Mouse (Mus musculus): Measurements from ENCODE around the gene Scimp. TPM values are rescaled to one million over a fixed set of nuclear protein-coding genes. Genes with fewer than 3 reads are reported as not detected.

Scimp gene
- polyA plus RNA-seq, 1 experiment from 2014 or later = 0.20 TPM

- Histone ChIP-seq H3K4me1 (ENCODE audit: insufficient read depth, low read length) (no peaks in the 10 kb centered on the region), H3K36me3 (ENCODE audit: insufficient read depth, low read length) (no peaks in the 10 kb centered on the region), H3K27me3 (ENCODE audit: insufficient read depth, low read length) (no peaks in the 10 kb centered on the region), H3K27ac (ENCODE audit: low read length) (no peak overlapping the region), H3K4me3 (ENCODE audit: low read length) (no peak overlapping the region), H3K9me3 (ENCODE audit: low read length) (no peaks in the 10 kb centered on the region), H3K4me2 (replicated peaks; ENCODE audit: low read depth, low read length) (no peak overlapping the region), H3K9ac (replicated peaks; ENCODE audit: low read length) (no peak overlapping the region)
- no peak for ATAC-seq (ENCODE audit: low FRiP score, low TSS enrichment)
- 90% methylated on average over 3 of the region's 3 CpGs for WGBS
Observed at GRCm38 (mm10) chr11:70741603-70742002, 70.8 kb downstream of the Scimp start.

Small RNAs within 50 kb of the gene (microRNA-seq; reads per million reads assigned to microRNA genes)
- gene Gm22760 = not detected

Other genes with a start within 250 kb of the Scimp start
- gene Mink1, start 249.7 kb downstream of the Scimp start, polyA plus RNA-seq (2015; fragmentation: Nextera tagmentation; extraction: Ambion mirVana) = 15.9 and 17.4 TPM in 2 replicates
- not detected in 2 replicates for gene 4930544D05Rik, start 196.7 kb downstream of the Scimp start, polyA plus RNA-seq (2015; fragmentation: Nextera tagmentation; extraction: Ambion mirVana)
- gene Chrne, start 193.4 kb downstream of the Scimp start, polyA plus RNA-seq (2015; fragmentation: Nextera tagmentation; extraction: Ambion mirVana) = 0.19 TPM in 1 of 2 replicates, not detected in the other
- 0.11 and 0.21 TPM in 2 replicates for gene Gp1ba, start 173.5 kb downstream of the Scimp start, polyA plus RNA-seq (2015; fragmentation: Nextera tagmentation; extraction: Ambion mirVana)
- 130 and 137 TPM in 2 replicates for gene Rnf167, start 165.4 kb downstream of the Scimp start, polyA plus RNA-seq (2015; fragmentation: Nextera tagmentation; extraction: Ambion mirVana)
- 229 and 235 TPM in 2 replicates for gene Slc25a11, start 165.1 kb downstream of the Scimp start, polyA plus RNA-seq (2015; fragmentation: Nextera tagmentation; extraction: Ambion mirVana)
- gene Pfn1, start 157.9 kb downstream of the Scimp start, polyA plus RNA-seq (2015; fragmentation: Nextera tagmentation; extraction: Ambion mirVana) = 1,671 and 1,948 TPM in 2 replicates
- gene Eno3, start 155.4 kb downstream of the Scimp start, polyA plus RNA-seq (2015; fragmentation: Nextera tagmentation; extraction: Ambion mirVana) = 23.1 and 28.0 TPM in 2 replicates
- gene Spag7, start 143.2 kb downstream of the Scimp start, polyA plus RNA-seq (2015; fragmentation: Nextera tagmentation; extraction: Ambion mirVana) = 206 and 209 TPM in 2 replicates
- gene Camta2, start 124.5 kb downstream of the Scimp start, polyA plus RNA-seq (2015; fragmentation: Nextera tagmentation; extraction: Ambion mirVana) = 12.7 and 17.0 TPM in 2 replicates
- 1.3 and 1.6 TPM in 2 replicates for gene Inca1, start 112.4 kb downstream of the Scimp start, polyA plus RNA-seq (2015; fragmentation: Nextera tagmentation; extraction: Ambion mirVana)
- 2.5 and 3.5 TPM in 2 replicates for gene Kif1c, start 112.0 kb downstream of the Scimp start, polyA plus RNA-seq (2015; fragmentation: Nextera tagmentation; extraction: Ambion mirVana)
- gene Zfp3, start 48.4 kb downstream of the Scimp start, polyA plus RNA-seq (2015; fragmentation: Nextera tagmentation; extraction: Ambion mirVana) = 8.6 and 8.7 TPM in 2 replicates
- 29.5 and 31.6 TPM in 2 replicates for gene Rabep1, start 32.2 kb upstream of the Scimp start, polyA plus RNA-seq (2015; fragmentation: Nextera tagmentation; extraction: Ambion mirVana)
- gene Nup88, start 157.4 kb upstream of the Scimp start, polyA plus RNA-seq (2015; fragmentation: Nextera tagmentation; extraction: Ambion mirVana) = 136 and 142 TPM in 2 replicates
- 70.7 and 83.0 TPM in 2 replicates for gene Rpain, start 157.6 kb upstream of the Scimp start, polyA plus RNA-seq (2015; fragmentation: Nextera tagmentation; extraction: Ambion mirVana)
- gene C1qbp, start 170.4 kb upstream of the Scimp start, polyA plus RNA-seq (2015; fragmentation: Nextera tagmentation; extraction: Ambion mirVana) = 277 and 287 TPM in 2 replicates
- 23.9 TPM in 2 replicates for gene Dhx33, start 191.9 kb upstream of the Scimp start, polyA plus RNA-seq (2015; fragmentation: Nextera tagmentation; extraction: Ambion mirVana)
- 44.8 and 45.2 TPM in 2 replicates for gene Mis12, start 207.0 kb upstream of the Scimp start, polyA plus RNA-seq (2015; fragmentation: Nextera tagmentation; extraction: Ambion mirVana)
- gene Derl2, start 207.3 kb upstream of the Scimp start, polyA plus RNA-seq (2015; fragmentation: Nextera tagmentation; extraction: Ambion mirVana) = 41.9 and 48.6 TPM in 2 replicates
- 56.7 and 59.7 TPM in 2 replicates for gene 6330403K07Rik, start 220.9 kb upstream of the Scimp start, polyA plus RNA-seq (2015; fragmentation: Nextera tagmentation; extraction: Ambion mirVana)